Mouse (Mus musculus): Measurements from ENCODE around the gene Ttc19. TPM values are rescaled to one million over a fixed set of nuclear protein-coding genes. Genes with fewer than 3 reads are reported as not detected.
"Not testable (repeated sequence)": the region's sequence is repeated elsewhere in the genome, so short reads cannot be mapped to it uniquely, and the experiment has no call there.

Gene Ttc19
- total RNA-seq, 2 experiments from 2014 or later = 74.3 to 75.1 TPM

DNA sequence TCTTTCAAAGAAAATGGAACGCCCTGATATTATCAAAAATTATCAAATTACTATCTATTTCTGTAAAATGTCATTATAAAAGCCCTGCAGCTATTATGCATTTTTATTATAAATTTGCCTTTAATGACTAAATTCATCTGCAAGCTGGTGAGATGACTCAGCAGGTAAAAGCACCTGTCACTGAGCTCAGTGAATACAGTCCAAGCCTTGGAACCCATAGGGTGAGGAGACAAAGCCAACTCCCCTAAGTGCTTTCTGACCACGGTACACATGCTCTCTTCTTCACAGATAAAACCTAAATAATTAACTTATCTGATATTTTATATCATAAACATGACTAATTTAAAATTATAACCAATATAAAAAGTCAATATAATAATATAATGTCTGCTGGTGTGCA, 90.5 kb downstream of the Ttc19 start:
- DNase-seq (ENCODE audit: extremely low spot score in 1 of 2, low spot score in 2 of 2) = no peak
- intact Hi-C loops (cut with DNase I) = no loop called here

DNA sequence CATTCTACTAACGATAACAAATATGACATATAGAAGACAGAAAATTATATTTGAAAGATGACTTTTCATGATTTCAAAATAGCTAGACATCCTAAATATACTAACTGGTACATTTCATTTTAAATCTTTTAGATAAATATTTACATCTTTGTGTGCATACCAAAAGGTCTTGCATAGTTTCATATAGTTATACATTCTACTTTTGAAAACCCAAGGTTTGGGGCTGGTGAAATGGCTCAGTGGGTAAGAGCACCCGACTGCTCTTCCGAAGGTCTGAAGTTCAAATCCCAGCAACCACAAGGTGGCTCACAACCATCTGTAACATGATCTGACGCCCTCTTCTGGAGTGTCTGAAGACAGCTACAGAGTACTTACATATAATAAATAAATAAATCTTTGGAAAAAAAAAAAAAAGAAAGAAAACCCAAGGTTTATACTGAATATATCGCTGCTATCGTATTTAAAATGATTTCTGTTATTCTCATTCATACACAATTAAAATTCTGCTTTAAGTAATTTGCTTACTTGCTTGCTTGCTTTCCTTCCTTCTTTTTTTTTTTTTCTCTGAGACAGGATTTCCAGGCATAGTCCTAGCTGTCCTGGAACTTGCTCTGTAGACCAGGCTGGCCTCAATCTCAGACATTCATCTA, 96.1 kb downstream of the Ttc19 start:
- DNase-seq (ENCODE audit: extremely low spot score in 1 of 2, low spot score in 2 of 2); intact Hi-C loops (cut with DNase I): not testable (repeated sequence)

Other genes with a start within 250 kb of the Ttc19 start
- gene Adora2b, start 32.5 kb upstream of the Ttc19 start, total RNA-seq (2021) = 1 to 10 TPM; 6.6 to 6.7 TPM
- gene Zswim7, start 98 bp upstream of the Ttc19 start, total RNA-seq (2021) = 10 to 100 TPM; 15.7 to 16.8 TPM
- gene Pigl, start 177.0 kb downstream of the Ttc19 start, total RNA-seq (2021) = 1 to 10 TPM; 6.5 to 6.8 TPM
- 100 to 1,000 TPM; 260 to 273 TPM for gene Ncor1, start 177.1 kb downstream of the Ttc19 start, total RNA-seq (2021)

Measured in left cerebral cortex, postnatal 10 days (tissue).